Mouse (Mus musculus) hindbrain, embryonic 14.5 days (tissue): ENCODE results near the gene Cacna1c. TPM values are rescaled to one million over a fixed set of nuclear protein-coding genes. Genes with fewer than 3 reads are reported as not detected.

Experiments
- ATAC-seq: fragments of 200-750 bp; cut with Nextera tagmentation; 2 replicates; pipeline ENCODE4 v1.8.0; 2017; ENCODE audit warnings: moderate number of reproducible peaks, mild to moderate bottlenecking, moderate TSS enrichment, moderate library complexity; ENCODE audit not compliant: low FRiP score
- DNase-seq: peaks from one replicate; pipeline ENCODE4 v3.0.0-alpha.2; 2015; ENCODE audit warnings: low spot score
- H3K27ac ChIP-seq: fragments of 300-500 bp; sonication (generic); 2 replicates; pipeline ENCODE4 v1.5.1; 2014; ENCODE audit warnings: mild to moderate bottlenecking, moderate library complexity
- H3K27me3 ChIP-seq: fragments of 300-500 bp; sonication (generic); 2 replicates; pipeline ENCODE4 v1.6.1; 2014; ENCODE audit warnings: mild to moderate bottlenecking, low read length, mixed read lengths; ENCODE audit not compliant: control insufficient read depth, insufficient read depth
- H3K36me3 ChIP-seq: fragments of 300-500 bp; sonication (generic); replicated peaks from 2 replicates; pipeline ENCODE4 v1.6.1; 2014; ENCODE audit not compliant: control insufficient read depth, insufficient read depth
- H3K4me1 ChIP-seq: fragments of 300-500 bp; sonication (generic); replicated peaks from 2 replicates; pipeline ENCODE4 v1.6.1; 2014; ENCODE audit warnings: antibody characterized with exemption, low read length, mixed read lengths; ENCODE audit not compliant: control insufficient read depth, insufficient read depth
- H3K4me2 ChIP-seq: fragments of 300-500 bp; sonication (generic); replicated peaks from 2 replicates; pipeline ENCODE4 v1.6.1; 2014; ENCODE audit warnings: mild to moderate bottlenecking, moderate library complexity
- H3K4me3 ChIP-seq: fragments of 300-500 bp; sonication (generic); replicated peaks from 2 replicates; pipeline ENCODE4 v1.5.1; 2014; ENCODE audit warnings: mild to moderate bottlenecking, low read length
- H3K9ac ChIP-seq: fragments of 300-500 bp; sonication (generic); 2 replicates; pipeline ENCODE4 v1.6.1; 2014
- H3K9me3 ChIP-seq: fragments of 300-500 bp; sonication (generic); 2 replicates; pipeline ENCODE4 v1.6.1; 2016; ENCODE audit warnings: low read length; ENCODE audit not compliant: control insufficient read depth
- WGBS: fragments of 180-500 bp; shearing (Covaris S2); extraction: QIAGEN DNeasy Blood & Tissue Kit; methylation state at CpG from one replicate; pipeline ENCODE4 v1.1.7; 2014; 5-methylcytosine and 5-hydroxymethylcytosine counted together
- polyA plus RNA-seq: library from polyadenylated mRNA; unstranded; fragments of >200 nt; fragmentation: Nextera tagmentation; extraction: Ambion mirVana; gene quantifications from 2 replicates; pipeline ENCODE4 v1.2.1, GENCODE M21; 2014

Gene Cacna1c
- polyA plus RNA-seq, 1 experiment from 2014 or later: 10.1 TPM

DNA sequence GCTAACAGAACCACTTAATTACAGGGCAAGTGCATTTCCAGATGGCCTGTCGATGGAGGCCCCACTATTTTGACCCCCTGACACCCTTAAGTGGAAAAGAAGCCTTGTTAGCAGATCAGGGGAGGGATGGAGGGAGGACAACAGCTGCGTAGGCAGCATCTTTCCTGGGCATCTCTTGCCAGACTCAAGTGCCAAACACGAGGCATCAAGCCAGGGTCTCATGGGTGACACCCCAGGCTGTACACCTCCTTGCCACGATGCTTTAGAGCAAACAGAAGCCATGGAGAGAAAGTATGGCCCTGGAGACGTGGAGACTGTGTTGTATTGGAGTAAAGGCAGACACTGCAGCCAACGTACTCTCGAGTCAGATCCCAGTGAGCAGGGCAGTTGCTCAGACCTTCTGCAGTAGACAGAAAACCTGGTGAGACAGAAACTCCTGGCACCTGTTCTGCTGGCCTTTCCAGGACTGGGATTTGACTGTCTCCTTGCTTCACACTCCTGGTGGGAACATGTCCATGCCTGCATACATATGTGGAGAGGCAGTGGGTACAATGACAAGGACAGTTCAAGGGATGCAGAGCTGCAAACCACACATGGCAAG lies 325.9 kb downstream of the Cacna1c start:
- Histone ChIP-seq H3K36me3 (no peaks in the 10 kb centered on the region), H3K27ac (no peak overlapping the region), H3K4me3 (no peak overlapping the region), H3K4me2 (no peak overlapping the region), H3K27me3 (no peaks in the 10 kb centered on the region), H3K9me3 (no peaks in the 10 kb centered on the region), H3K9ac (no peak overlapping the region), H3K4me1 (peaks cover 7% of the 10 kb centered on the region)
- 65% methylated on average over 7 of the region's 7 CpGs for whole genome bisulfite sequencing
- ATAC-seq (no peak), DNase-seq (no peak)

DNA sequence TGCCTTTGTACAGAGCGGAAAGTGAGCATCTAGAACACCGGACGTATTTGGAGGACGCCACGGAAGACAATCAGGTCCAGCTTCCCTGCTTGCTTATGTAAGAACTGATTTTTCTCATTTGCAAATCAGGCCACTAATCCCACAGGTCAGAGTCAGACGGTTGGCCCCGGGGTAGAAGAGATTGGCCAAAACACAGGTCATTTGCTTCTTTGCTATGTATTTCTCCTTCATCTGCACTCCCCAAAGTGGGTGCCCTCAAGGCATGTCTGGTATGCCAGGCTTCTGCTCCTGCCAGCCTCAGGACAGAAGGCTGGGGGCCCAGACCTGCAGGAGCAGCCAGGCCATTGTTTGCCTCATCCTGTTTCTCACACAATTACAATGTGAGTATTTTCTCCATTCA lies 328.8 kb downstream of the Cacna1c start:
- 86% methylated on average over 7 of the region's 7 CpGs for WGBS
- no peak overlapping the region for H3K4me2 ChIP-seq
- no peak overlapping the region for H3K27ac ChIP-seq
- H3K27me3 ChIP-seq: no peaks in the 10 kb centered on the region
- H3K9me3 ChIP-seq: no peaks in the 10 kb centered on the region
- H3K4me1 ChIP-seq: peaks cover 7% of the 10 kb centered on the region
- DNase-seq: no peak
- no peak for ATAC-seq
- no peak overlapping the region for H3K4me3 ChIP-seq
- H3K36me3 ChIP-seq: no peaks in the 10 kb centered on the region
- H3K9ac ChIP-seq: no peak overlapping the region

GRCm38 (mm10) chr6:118866889-118867288 lies 329.3 kb downstream of the Cacna1c start:
- no peaks in the 10 kb centered on the region for H3K9me3 ChIP-seq
- H3K4me1 ChIP-seq: peaks cover 7% of the 10 kb centered on the region
- no peak for DNase-seq

GRCm38 (mm10) chr6:118865777-118866380 lies 330.3 kb downstream of the Cacna1c start:
- Histone ChIP-seq H3K36me3 (no peaks in the 10 kb centered on the region), H3K4me3 (no peak overlapping the region), H3K9ac (no peak overlapping the region), H3K27ac (no peak overlapping the region), H3K9me3 (no peaks in the 10 kb centered on the region), H3K4me2 (no peak overlapping the region), H3K4me1 (peaks cover 7% of the 10 kb centered on the region), H3K27me3 (no peaks in the 10 kb centered on the region)
- ATAC-seq (no peak), DNase-seq (no peak)
- 82% methylated on average over 5 of the region's 5 CpGs for WGBS

More at GRCm38 (mm10) chr6:118866889-118867288, 329.3 kb downstream of the Cacna1c start:
- ATAC-seq: no peak
- Histone ChIP-seq H3K4me3 (no peak overlapping the region), H3K4me2 (no peak overlapping the region), H3K27ac (no peak overlapping the region), H3K36me3 (no peaks in the 10 kb centered on the region), H3K27me3 (no peaks in the 10 kb centered on the region), H3K9ac (no peak overlapping the region)
- WGBS: 79% methylated on average over 3 of the region's 3 CpGs

DNA sequence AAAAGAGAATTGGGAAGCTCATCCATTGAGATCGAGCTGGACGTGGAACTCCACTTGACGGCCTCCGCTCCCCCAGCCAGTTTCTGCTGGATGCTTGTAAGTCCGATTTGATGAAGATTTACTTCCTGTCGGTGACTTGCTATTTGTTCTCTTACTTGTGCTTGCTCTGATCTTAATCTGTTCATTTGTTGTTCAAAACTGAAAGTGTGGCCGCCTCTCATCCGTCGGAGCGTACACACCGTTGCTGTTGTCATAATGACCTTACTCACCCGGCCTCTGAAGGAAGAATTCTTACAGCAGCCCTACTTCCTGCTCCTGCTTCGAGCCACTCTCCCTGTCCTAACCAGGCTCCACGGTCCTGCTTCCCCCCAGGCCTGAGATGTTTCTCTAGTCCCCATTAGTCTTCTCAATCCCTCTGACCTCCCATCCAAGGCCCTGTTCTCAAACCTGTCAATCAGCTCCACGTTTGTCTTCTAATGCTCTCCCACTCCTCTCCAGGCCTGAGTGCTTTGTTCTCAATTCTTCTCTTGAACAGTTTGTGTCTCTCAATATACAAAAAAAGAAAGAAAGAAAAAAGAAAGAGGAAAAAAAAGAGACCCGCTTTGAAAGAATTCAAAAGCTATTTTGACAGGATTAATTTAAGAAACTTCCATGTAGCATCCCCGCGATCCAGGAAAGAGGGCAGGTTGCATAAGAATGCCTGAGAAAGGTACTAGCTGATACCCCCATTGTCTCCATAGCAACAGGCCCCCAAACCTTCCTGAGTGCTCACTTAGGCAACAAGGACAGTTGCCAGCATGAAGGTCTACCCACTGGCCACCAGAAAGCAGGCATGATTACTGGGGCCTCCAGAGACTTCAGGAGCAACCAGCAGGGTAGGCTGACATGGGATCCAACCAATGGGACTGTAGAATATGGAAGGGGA lies 331.3 kb downstream of the Cacna1c start:
- no peak overlapping the region for H3K4me2 ChIP-seq
- peaks cover 7% of the 10 kb centered on the region for H3K4me1 ChIP-seq
- no peaks in the 10 kb centered on the region for H3K9me3 ChIP-seq
- no peaks in the 10 kb centered on the region for H3K36me3 ChIP-seq
- no peak overlapping the region for H3K27ac ChIP-seq
- no peak overlapping the region for H3K9ac ChIP-seq
- no peak overlapping the region for H3K4me3 ChIP-seq
- H3K27me3 ChIP-seq: no peaks in the 10 kb centered on the region
- DNase-seq (no peak), ATAC-seq (no peak)
- 65% methylated on average over 18 of the region's 18 CpGs for WGBS

- ATAC-seq: no peak
- peaks cover 5% of the 10 kb centered on the region for H3K4me1 ChIP-seq
- no peaks in the 10 kb centered on the region for H3K36me3 ChIP-seq
- no peaks in the 10 kb centered on the region for H3K9me3 ChIP-seq
- no peak overlapping the region for H3K4me2 ChIP-seq
- H3K4me3 ChIP-seq: no peak overlapping the region
- WGBS: 89% methylated on average over 9 of the region's 9 CpGs
- no peak overlapping the region for H3K27ac ChIP-seq
- no peaks in the 10 kb centered on the region for H3K27me3 ChIP-seq
- H3K9ac ChIP-seq: no peak overlapping the region
- no peak for DNase-seq
Measured at GRCm38 (mm10) chr6:118862727-118863126, 333.5 kb downstream of the Cacna1c start.

GRCm38 (mm10) chr6:118862091-118862490 lies 334.1 kb downstream of the Cacna1c start:
- DNase-seq (no peak), ATAC-seq (no peak)
- H3K27ac ChIP-seq: no peak overlapping the region
- 58% methylated on average over 5 of the region's 5 CpGs for WGBS
- H3K9ac ChIP-seq: no peak overlapping the region
- H3K4me3 ChIP-seq: no peak overlapping the region
- no peaks in the 10 kb centered on the region for H3K27me3 ChIP-seq
- H3K4me2 ChIP-seq: no peak overlapping the region
- no peaks in the 10 kb centered on the region for H3K36me3 ChIP-seq
- no peaks in the 10 kb centered on the region for H3K4me1 ChIP-seq
- H3K9me3 ChIP-seq: no peaks in the 10 kb centered on the region

DNA sequence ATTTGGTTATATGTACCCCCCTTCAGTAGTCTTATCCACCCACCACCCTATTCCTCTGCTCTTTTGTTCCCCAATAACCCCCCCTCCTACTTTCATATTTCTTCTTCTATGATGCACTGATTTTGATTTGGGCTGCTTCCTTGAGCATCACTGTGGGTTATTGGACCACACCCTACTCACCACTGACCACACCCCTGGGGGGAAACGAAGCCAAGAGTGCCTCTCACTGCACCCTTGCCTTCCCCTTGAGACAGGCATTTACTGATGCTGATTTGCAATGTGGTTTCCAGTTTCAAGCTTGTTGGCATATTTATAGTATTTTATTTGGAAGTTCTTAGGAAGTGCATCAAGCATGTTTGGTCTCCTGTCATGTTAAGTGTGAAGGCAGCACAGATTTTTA lies 337.8 kb downstream of the Cacna1c start:
- no peak for DNase-seq
- 72% methylated on average over 1 of the region's 1 CpGs for WGBS

GRCm38 (mm10) chr6:118852131-118852530 lies 344.1 kb downstream of the Cacna1c start:
- 75% methylated on average over 6 of the region's 6 CpGs for WGBS
- ATAC-seq: no peak
- Histone ChIP-seq H3K9ac (no peak overlapping the region), H3K36me3 (no peaks in the 10 kb centered on the region), H3K27ac (no peak overlapping the region), H3K27me3 (no peaks in the 10 kb centered on the region), H3K4me3 (no peak overlapping the region), H3K9me3 (no peaks in the 10 kb centered on the region), H3K4me2 (no peak overlapping the region), H3K4me1 (no peaks in the 10 kb centered on the region)
- DNase-seq: no peak

More for the DNA sequence above, 337.8 kb downstream of the Cacna1c start:
- no peak overlapping the region for H3K4me2 ChIP-seq
- H3K9ac ChIP-seq: no peak overlapping the region
- no peak overlapping the region for H3K27ac ChIP-seq
- no peaks in the 10 kb centered on the region for H3K4me1 ChIP-seq
- H3K9me3 ChIP-seq: no peaks in the 10 kb centered on the region
- no peaks in the 10 kb centered on the region for H3K27me3 ChIP-seq
- no peak for ATAC-seq
- no peaks in the 10 kb centered on the region for H3K36me3 ChIP-seq
- no peak overlapping the region for H3K4me3 ChIP-seq
